Mouse (Mus musculus) forebrain, embryonic 15.5 days (tissue): Measurements from ENCODE around the gene Cntfr. TPM values are rescaled to one million over a fixed set of nuclear protein-coding genes. Genes with fewer than 3 reads are reported as not detected.

Experiments used
- ATAC-seq: fragments of 200-750 bp; cut with Nextera tagmentation; replicated peaks from 2 replicates; pipeline ENCODE4 v1.8.0; 2017; ENCODE audit warnings: mild to moderate bottlenecking, moderate TSS enrichment, moderate library complexity
- H3K27ac ChIP-seq: fragments of 300-500 bp; sonication (generic); replicated peaks from 2 replicates; pipeline ENCODE4 v1.5.1; 2015; ENCODE audit warnings: mild to moderate bottlenecking, inconsistent platforms
- H3K27me3 ChIP-seq: fragments of 300-500 bp; sonication (generic); 2 replicates; pipeline ENCODE4 v1.6.1; 2015; ENCODE audit warnings: inconsistent platforms
- H3K36me3 ChIP-seq: fragments of 300-500 bp; sonication (generic); 2 replicates; pipeline ENCODE4 v1.6.1; 2015; ENCODE audit warnings: mild to moderate bottlenecking, inconsistent platforms
- H3K4me1 ChIP-seq: fragments of 300-500 bp; sonication (generic); 2 replicates; pipeline ENCODE4 v1.6.1; 2015; ENCODE audit warnings: inconsistent platforms
- H3K4me2 ChIP-seq: fragments of 300-500 bp; sonication (generic); replicated peaks from 2 replicates; pipeline ENCODE4 v1.6.1; 2015; ENCODE audit warnings: mild to moderate bottlenecking, inconsistent platforms
- H3K4me3 ChIP-seq: fragments of 300-500 bp; sonication (generic); 2 replicates; pipeline ENCODE4 v1.5.1; 2015; ENCODE audit warnings: mild to moderate bottlenecking, inconsistent platforms
- H3K9ac ChIP-seq: fragments of 300-500 bp; sonication (generic); replicated peaks from 2 replicates; pipeline ENCODE4 v1.6.1; 2015; ENCODE audit warnings: mild to moderate bottlenecking, inconsistent platforms
- H3K9me3 ChIP-seq: fragments of 300-500 bp; sonication (generic); 2 replicates; pipeline ENCODE4 v1.6.1; 2016; ENCODE audit warnings: inconsistent platforms
- WGBS: fragments of 180-500 bp; shearing (Covaris S2); methylation state at CpG from one replicate; pipeline ENCODE4 v1.1.7; 2015; ENCODE audit warnings: mixed read lengths; 5-methylcytosine and 5-hydroxymethylcytosine counted together
- polyA plus RNA-seq: library from polyadenylated mRNA; unstranded; fragments of >200 nt; fragmentation: Nextera tagmentation; extraction: Ambion mirVana; gene quantifications from 2 replicates; pipeline ENCODE4 v1.2.1, GENCODE M21; 2015

Gene Cntfr
- polyA plus RNA-seq, 1 experiment from 2014 or later: 16.6 TPM

DNA sequence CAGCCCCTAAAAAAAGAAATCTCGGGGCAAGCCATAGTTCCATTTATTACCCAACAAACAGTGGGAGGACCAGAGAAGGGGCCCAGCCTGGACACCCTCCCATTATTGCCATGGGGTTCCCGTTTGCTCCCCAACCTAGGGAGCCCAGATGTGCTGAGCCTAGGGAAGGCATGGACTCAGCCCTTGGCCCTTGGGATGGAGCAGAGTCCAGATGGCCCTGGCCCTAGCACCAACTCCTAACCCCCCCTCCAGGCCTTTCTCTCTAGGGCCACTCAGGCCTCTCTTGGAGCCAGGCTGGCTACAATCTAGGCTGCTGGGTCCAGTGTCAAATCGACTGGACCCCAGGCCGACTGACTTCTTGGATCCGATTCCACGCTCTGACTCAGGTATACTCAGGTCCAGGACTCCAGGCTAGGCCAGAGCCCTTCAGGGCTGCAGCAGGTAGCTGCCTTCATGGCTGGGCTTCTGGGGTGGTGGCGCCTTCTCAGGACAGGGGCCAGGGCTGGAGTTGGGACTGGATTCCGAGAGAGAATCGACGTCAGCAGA lies 58.6 kb downstream of the Cntfr start:
- Histone ChIP-seq H3K27ac (no peak overlapping the region), H3K27me3 (no peaks in the 10 kb centered on the region), H3K4me2 (peak overlapping the region; percentile 61), H3K4me3 (peak overlapping the region; percentile 84; the same call in 1 of the 2 replicates), H3K9ac (peak overlapping the region; percentile 96; the same call in 1 of the 2 replicates), H3K36me3 (no peaks in the 10 kb centered on the region), H3K9me3 (no peaks in the 10 kb centered on the region), H3K4me1 (peaks cover 36% of the 10 kb centered on the region)
- ATAC-seq: no peak
- 91% methylated on average over 10 of the region's 10 CpGs for WGBS

DNA sequence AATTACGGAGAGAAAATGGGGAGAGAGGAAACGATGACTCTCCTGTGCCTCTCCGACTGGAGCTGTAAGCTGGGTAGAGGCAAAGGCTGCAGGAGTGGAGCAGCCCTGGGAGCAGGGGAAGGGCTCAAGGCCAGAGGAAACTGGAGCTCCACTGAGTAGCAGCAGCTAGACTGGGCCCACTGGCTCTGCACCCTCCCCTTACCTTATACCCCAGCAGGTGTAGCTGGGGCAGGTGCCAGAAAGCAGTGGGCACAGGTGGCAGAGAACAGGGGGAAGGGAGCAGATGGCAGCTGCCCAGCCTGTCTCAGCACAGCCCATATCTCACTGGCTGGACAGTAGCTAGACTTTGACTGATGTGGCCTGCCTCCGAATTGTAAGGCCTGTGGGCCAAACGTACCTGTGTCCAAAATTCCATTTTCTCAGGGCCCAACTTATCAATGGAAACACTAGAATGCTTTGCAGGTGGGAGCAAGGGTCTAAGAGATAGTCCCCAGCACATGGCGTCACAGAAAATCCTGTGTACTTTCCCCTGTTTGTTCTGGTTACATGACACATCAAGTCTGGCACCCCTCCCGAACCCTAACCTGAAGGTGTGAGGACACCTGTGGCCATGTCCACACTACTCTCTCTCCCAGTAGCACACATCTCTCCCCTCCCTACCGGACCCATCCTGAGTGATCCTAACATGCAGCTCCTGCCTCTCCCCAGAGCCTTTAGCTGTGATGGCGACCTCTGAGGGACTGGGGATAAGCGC lies 59.8 kb downstream of the Cntfr start:
- Histone ChIP-seq H3K4me2 (no peak overlapping the region), H3K4me3 (no peak overlapping the region), H3K9ac (no peak overlapping the region), H3K27me3 (no peaks in the 10 kb centered on the region), H3K9me3 (no peaks in the 10 kb centered on the region), H3K4me1 (peaks cover 38% of the 10 kb centered on the region), H3K36me3 (no peaks in the 10 kb centered on the region), H3K27ac (no peak overlapping the region)
- 87% methylated on average over 10 of the region's 10 CpGs for WGBS
- no peak for ATAC-seq

DNA sequence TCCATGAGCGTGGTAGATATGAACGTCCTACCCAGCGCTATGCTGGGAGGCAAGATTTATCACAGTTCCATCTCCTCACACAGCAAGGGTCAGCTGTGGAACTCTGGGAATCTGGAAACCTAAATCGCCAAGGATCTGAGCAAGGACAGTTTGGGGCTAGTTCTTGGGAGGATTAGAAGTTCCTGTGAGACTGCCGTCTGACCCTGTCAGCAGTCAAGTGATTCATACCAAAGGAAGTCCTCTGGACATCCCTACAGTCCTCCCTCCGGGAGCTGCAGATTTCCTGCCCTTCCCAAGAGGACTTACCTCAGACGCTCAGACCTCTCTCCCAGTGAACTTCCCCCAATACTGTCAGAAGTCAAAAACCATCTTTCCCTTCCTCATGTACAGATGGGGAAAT lies 60.5 kb downstream of the Cntfr start:
- Histone ChIP-seq H3K9me3 (no peaks in the 10 kb centered on the region), H3K36me3 (no peaks in the 10 kb centered on the region), H3K27me3 (no peaks in the 10 kb centered on the region), H3K4me2 (no peak overlapping the region), H3K4me1 (peaks cover 45% of the 10 kb centered on the region), H3K4me3 (no peak overlapping the region), H3K27ac (no peak overlapping the region; the same call in 1 of the 2 replicates), H3K9ac (no peak overlapping the region)
- ATAC-seq: no peak
- WGBS: 77% methylated on average over 7 of the region's 7 CpGs

DNA sequence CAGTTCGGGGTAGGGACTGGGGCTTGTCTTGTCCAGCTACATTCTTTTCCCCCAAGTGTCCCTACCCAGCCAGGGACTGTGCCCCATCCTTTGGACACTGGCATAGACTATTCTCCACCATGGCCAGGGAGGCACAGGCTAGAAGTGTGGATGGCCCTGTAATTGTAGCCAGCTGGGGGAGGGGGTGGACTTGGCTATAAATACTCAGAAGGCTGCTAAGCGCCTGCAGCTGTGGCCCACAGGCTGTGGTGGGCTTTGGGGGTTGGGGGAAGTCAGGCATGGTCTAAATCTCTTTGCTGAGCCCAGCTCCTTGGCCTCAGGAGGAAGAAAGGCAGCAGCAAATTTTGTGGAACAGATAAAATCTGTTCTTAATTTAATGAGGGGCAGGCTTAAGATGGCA lies 61.0 kb downstream of the Cntfr start:
- ATAC-seq: no peak
- Histone ChIP-seq H3K9ac (no peak overlapping the region), H3K27me3 (no peaks in the 10 kb centered on the region), H3K4me3 (no peak overlapping the region), H3K4me1 (peaks cover 50% of the 10 kb centered on the region), H3K9me3 (no peaks in the 10 kb centered on the region), H3K4me2 (no peak overlapping the region), H3K36me3 (no peaks in the 10 kb centered on the region), H3K27ac (no peak overlapping the region)
- 60% methylated on average over 2 of the region's 2 CpGs for WGBS

DNA sequence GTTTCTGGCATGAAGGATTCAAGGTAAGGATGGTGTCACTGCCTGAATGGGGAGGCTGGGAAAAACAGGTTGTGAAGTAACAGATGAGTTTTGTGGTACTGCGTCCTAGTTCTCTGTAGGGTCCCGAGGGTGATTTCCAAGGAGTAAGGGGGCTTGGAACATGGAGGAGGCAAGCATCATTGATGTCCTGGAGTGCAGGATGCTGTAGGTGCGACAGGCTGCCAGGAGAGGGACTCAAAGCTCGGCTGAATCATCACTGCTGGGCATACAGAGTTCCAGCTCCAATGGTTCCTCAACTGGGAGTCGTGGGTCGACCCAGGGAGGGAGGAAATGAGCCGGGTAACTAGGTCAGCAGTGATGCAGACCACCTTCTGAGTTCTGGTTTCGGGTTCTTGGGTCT lies 61.7 kb downstream of the Cntfr start:
- 71% methylated on average over 8 of the region's 8 CpGs for WGBS
- Histone ChIP-seq H3K36me3 (no peaks in the 10 kb centered on the region), H3K27me3 (no peaks in the 10 kb centered on the region), H3K27ac (no peak overlapping the region), H3K4me3 (no peak overlapping the region), H3K9ac (no peak overlapping the region), H3K9me3 (no peaks in the 10 kb centered on the region), H3K4me2 (no peak overlapping the region), H3K4me1 (peaks cover 55% of the 10 kb centered on the region)
- ATAC-seq: no peak

DNA sequence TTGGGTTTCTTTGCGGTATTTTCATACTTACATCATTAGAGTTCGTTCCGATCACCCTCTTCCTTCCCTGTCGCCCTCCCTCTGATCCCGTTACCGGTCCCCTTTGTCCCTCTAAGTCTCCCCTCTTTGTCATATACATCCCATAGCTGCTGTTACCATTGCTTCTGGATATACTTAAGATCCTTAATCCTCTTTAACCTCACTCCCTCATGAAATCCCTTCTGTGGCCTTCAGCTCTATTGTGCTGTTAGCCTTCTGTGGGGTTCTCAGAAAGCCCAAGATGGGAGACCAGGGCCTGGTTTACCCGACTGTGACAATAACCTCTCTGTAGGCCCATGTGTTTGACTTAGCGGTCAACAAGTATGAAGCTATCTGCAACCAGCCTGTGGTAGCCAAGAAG lies 62.3 kb downstream of the Cntfr start:
- Histone ChIP-seq H3K4me3 (no peak overlapping the region), H3K27me3 (no peaks in the 10 kb centered on the region), H3K27ac (no peak overlapping the region), H3K4me1 (peaks cover 59% of the 10 kb centered on the region), H3K9me3 (no peaks in the 10 kb centered on the region), H3K36me3 (no peaks in the 10 kb centered on the region), H3K9ac (no peak overlapping the region), H3K4me2 (no peak overlapping the region)
- WGBS: 53% methylated on average over 8 of the region's 8 CpGs
- ATAC-seq: no peak

DNA sequence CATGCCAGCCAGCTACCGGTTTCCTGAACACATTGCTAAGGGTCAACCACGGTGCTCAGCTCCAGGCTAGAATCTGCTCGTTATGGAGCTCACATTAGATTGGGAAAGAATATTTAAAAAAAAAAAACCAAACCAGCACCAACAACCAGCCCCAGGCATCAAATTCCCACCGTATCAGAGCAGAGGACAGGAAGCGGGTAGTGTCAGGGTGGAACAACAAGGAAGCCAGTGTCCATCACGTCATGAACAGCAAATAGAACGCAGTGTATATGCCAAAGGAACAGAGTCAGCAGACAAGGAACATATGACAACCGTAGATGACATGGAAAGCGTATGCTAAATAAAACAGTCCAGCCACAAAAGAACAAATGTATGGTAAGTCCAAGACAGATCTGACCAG lies 63.9 kb downstream of the Cntfr start:
- 71% methylated on average over 9 of the region's 9 CpGs for WGBS
- Histone ChIP-seq H3K4me1 (peaks cover 54% of the 10 kb centered on the region), H3K4me3 (no peak overlapping the region), H3K9me3 (no peaks in the 10 kb centered on the region), H3K4me2 (no peak overlapping the region), H3K27ac (no peak overlapping the region), H3K27me3 (no peaks in the 10 kb centered on the region), H3K9ac (no peak overlapping the region), H3K36me3 (no peaks in the 10 kb centered on the region)
- ATAC-seq: no peak

DNA sequence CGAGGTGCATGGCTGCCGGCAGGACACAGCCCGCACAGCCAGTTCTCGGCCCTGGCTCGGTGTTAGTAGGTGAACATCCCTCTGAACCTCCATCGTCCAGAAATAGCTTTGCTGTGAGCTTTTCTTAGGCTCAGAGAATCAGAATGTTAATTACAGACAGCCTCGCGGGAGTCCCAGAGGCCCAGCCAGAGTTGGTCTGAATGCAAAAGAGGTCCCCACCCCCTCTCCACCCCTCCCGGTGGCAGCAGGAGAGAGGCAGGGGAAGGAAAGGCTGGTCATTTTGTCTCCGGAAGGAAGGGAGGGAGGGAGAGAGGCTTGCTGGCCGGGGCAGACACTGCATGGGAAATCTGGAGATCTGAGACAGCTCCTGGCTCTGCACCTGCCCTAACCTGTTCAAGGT lies 65.5 kb downstream of the Cntfr start:
- Histone ChIP-seq H3K9ac (no peak overlapping the region), H3K27ac (peak overlapping the region; percentile 31), H3K36me3 (no peaks in the 10 kb centered on the region), H3K9me3 (no peaks in the 10 kb centered on the region), H3K27me3 (no peaks in the 10 kb centered on the region), H3K4me3 (no peak overlapping the region), H3K4me2 (0 out of 2 replicates have a peak overlapping the region, but pooled peaks have one; percentile 6), H3K4me1 (peaks cover 44% of the 10 kb centered on the region)
- ATAC-seq: 0 out of 2 replicates have a peak, but pooled peaks have one; percentile 18
- 2% methylated on average over 11 of the region's 11 CpGs for WGBS

DNA sequence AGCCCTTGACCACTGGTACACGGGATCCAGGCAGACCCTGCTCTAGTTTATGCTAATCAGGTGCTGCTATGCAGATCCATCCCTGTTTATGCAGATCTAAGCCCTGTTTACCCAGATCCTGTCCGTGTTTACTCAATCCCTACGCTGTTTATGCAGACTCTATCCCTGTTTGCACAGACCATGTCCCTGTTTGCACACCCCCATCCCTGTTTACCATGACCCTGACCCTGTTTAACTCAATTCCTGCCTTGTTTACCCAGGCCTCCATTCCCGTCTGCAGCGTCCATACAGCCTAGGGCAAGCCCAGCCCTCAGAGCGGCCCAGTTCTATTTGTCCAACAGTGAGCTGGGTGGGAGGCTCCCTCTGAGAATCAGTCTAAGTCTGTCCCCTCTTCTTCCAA lies 66.7 kb downstream of the Cntfr start:
- Histone ChIP-seq H3K36me3 (no peaks in the 10 kb centered on the region), H3K9ac (no peak overlapping the region), H3K27me3 (no peaks in the 10 kb centered on the region), H3K4me1 (peaks cover 38% of the 10 kb centered on the region), H3K4me2 (no peak overlapping the region), H3K9me3 (no peaks in the 10 kb centered on the region), H3K4me3 (no peak overlapping the region), H3K27ac (no peak overlapping the region)
- ATAC-seq: no peak
- 41% methylated on average over 6 of the region's 6 CpGs for WGBS

DNA sequence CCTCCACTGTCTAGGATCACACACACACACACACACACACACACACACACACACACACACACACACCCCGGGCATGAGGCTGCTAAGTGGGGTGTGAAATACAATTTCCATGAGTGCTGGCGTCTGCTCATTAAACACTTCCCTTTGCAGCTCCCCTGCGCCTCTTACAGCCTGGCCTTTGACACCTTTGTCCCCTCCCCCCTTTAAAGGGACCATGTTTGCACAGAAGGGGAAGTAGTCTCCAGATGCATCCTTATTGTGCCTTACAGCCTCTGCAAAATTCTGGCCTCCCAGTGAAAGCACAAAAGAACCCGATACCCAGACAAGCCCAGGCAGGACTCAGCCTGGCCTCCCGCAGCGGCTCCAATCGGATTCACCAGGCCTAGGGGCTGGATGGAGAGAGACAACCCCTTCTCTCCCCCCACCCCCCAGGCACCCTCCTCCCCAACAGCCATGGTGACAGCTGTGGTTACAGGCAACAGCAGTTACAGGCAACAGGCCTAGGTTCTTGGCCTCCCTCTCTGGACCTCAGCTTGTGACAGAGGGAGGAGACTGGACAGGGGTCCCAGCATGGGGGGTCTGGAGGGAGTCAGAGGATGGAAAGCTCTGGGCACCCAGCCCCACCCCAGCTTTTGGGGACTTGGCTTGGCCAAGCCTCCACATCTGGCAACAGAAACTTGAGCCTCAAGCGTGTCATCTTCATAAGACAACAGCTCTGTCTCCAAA lies 68.5 kb downstream of the Cntfr start:
- no peaks in the 10 kb centered on the region for H3K27me3 ChIP-seq
- H3K27ac ChIP-seq: peak overlapping the region; percentile 36
- H3K36me3 ChIP-seq: no peaks in the 10 kb centered on the region
- peak; percentile 27; the same call in 1 of the 2 replicates for ATAC-seq
- no peak overlapping the region for H3K4me3 ChIP-seq
- H3K4me2 ChIP-seq: no peak overlapping the region
- H3K9me3 ChIP-seq: no peaks in the 10 kb centered on the region
- 8% methylated on average over 8 of the region's 8 CpGs for WGBS
- no peak overlapping the region for H3K9ac ChIP-seq
- peaks cover 38% of the 10 kb centered on the region for H3K4me1 ChIP-seq

DNA sequence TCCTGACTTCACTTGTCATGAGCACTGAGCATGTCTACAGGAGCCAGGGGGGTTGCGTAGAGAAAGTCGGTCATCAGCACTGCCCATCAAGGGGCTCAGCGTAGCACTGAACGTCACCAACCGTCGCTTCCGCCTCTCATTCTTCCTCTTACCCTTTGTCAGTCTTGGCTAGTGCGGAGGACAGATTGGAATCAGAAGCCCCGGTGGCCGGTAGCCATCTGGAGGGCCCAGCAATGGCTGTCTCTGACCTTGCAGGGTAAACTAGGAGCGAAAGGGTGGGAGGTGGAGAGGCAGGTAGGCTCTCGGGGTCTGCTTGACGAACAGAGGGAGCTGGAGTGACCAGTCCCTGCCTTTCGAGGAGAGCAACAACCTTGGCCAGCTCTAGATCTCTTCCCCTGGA lies 74.8 kb downstream of the Cntfr start:
- ATAC-seq: no peak
- H3K4me1 ChIP-seq: peaks cover 21% of the 10 kb centered on the region
- no peak overlapping the region for H3K9ac ChIP-seq
- no peaks in the 10 kb centered on the region for H3K36me3 ChIP-seq
- no peak overlapping the region for H3K4me3 ChIP-seq
- no peaks in the 10 kb centered on the region for H3K9me3 ChIP-seq
- no peak overlapping the region for H3K4me2 ChIP-seq
- 89% methylated on average over 14 of the region's 14 CpGs for WGBS
- H3K27me3 ChIP-seq: no peaks in the 10 kb centered on the region
- no peak overlapping the region for H3K27ac ChIP-seq

DNA sequence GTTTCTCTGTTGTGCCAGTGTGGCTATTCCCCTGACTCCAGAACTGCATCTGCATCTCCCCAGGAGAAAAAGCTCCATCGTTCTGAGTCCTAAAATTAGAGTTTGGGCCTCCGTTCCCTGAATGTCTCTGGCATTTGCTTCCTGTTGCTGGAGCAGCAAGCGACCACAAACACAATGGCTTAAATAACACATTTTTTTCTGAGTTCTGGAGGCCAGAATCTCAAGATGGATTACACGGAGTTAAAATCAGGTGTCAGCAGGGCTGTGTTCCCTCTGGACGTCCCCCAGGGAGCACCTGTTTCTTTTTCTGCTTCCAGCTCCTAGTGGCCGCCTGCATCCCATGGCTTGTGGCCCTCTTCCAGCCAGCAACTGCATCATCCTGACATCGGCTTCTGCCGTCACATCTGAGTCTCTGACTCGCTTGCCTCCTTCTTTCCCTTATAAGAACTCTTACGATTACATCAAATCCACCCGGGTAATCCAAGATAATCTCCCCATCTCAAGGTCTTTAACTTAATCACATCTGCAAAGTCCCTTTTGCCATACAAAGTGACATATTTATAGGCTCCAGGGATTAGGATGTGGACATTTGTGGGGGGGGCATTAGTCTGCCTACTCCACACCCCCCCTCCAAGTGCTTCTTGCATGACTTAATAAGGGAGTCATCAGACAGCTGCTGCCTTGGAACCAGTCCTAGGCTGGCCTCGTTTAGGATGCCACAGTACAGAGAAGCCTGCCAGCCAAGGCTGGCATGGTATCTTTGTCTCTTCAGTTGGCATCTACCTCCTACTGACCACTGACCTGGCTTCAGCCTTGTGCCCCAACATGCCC lies 77.8 kb downstream of the Cntfr start:
- no peak for ATAC-seq
- no peak overlapping the region for H3K4me3 ChIP-seq
- H3K4me2 ChIP-seq: no peak overlapping the region
- WGBS: 44% methylated on average over 12 of the region's 12 CpGs
- H3K9me3 ChIP-seq: no peaks in the 10 kb centered on the region
- H3K4me1 ChIP-seq: peaks cover 40% of the 10 kb centered on the region
- H3K27me3 ChIP-seq: no peaks in the 10 kb centered on the region
- H3K36me3 ChIP-seq: no peaks in the 10 kb centered on the region
- H3K9ac ChIP-seq: no peak overlapping the region
- no peak overlapping the region for H3K27ac ChIP-seq
